Mouse (Mus musculus) left cerebral cortex, postnatal 4 days (tissue): ENCODE data around the gene Gm49358. TPM values are rescaled to one million over a fixed set of nuclear protein-coding genes. Genes with fewer than 3 reads are reported as not detected.
A peak's percentile ranks its signal among the peaks of the same experiment; 100 is the strongest.

ENCODE experiments used
- DNase-seq: peaks from one replicate; pipeline ENCODE4 v3.0.0-alpha.2; 2022
- intact Hi-C: fragments of 180-260 bp; cut with DNase I; formaldehyde crosslinking; loops from one replicate; pipeline ENCODE4 v1.15.1; 2025
- total RNA-seq, 2 experiments: library from RNA; stranded (reverse); gene quantifications; 2 replicates each; pipeline ENCODE4 v1.2.3; 2021

The Gm49358 gene
- total RNA-seq, 2 experiments from 2014 or later, result 6.6 to 18.7 TPM

GRCm38 (mm10) chr10:86853433-86853832, 89.7 kb downstream of the Gm49358 start:
- DNase-seq, result no peak
- intact Hi-C loops, result no loop called here

- intact Hi-C loops, result no loop called here
- no peak for DNase-seq
Observed at GRCm38 (mm10) chr10:86860396-86860795, 96.6 kb downstream of the Gm49358 start.

GRCm38 (mm10) chr10:86862496-86862895, 98.7 kb downstream of the Gm49358 start:
- intact Hi-C loops, result no loop called here
- DNase-seq, result no peak

- intact Hi-C loops, result no loop called here
- DNase-seq, result no peak
Observed at GRCm38 (mm10) chr10:86863429-86863828, 99.7 kb downstream of the Gm49358 start.

GRCm38 (mm10) chr10:86872121-86872520, 108.3 kb downstream of the Gm49358 start:
- DNase-seq, result no peak
- intact Hi-C loops, result no loop called here

- intact Hi-C loops, result no loop called here
- no peak for DNase-seq
Observed at GRCm38 (mm10) chr10:86872591-86872990, 108.8 kb downstream of the Gm49358 start.

- intact Hi-C loops, result no loop called here
- DNase-seq, result no peak
Observed at GRCm38 (mm10) chr10:86878721-86879120, 114.9 kb downstream of the Gm49358 start.

- DNase-seq, result peak; percentile 57
- intact Hi-C loops, result no loop called here
Observed at GRCm38 (mm10) chr10:86880071-86880806, 116.5 kb downstream of the Gm49358 start.

- intact Hi-C loops, result no loop called here
- DNase-seq, result no peak
Observed at GRCm38 (mm10) chr10:86881448-86881847, 117.7 kb downstream of the Gm49358 start.

Other genes starting within 250 kb of the Gm49358 start
- 100 to 1,000 TPM; 263 to 270 TPM for gene Hsp90b1, start 58.5 kb upstream of the Gm49358 start, total RNA-seq
- gene Ttc41, start 58.2 kb upstream of the Gm49358 start, total RNA-seq, result 1 to 10 TPM; 1.9 to 2.3 TPM
- 10 to 100 TPM; 60.1 to 60.8 TPM for gene Nt5dc3, start 15.0 kb downstream of the Gm49358 start, total RNA-seq
- under 1 TPM; 0.62 to 0.91 TPM for gene Stab2, start 244.1 kb downstream of the Gm49358 start, total RNA-seq